ENCODE assay signal across 17 mouse cellular contexts in the genomic region with DNA sequence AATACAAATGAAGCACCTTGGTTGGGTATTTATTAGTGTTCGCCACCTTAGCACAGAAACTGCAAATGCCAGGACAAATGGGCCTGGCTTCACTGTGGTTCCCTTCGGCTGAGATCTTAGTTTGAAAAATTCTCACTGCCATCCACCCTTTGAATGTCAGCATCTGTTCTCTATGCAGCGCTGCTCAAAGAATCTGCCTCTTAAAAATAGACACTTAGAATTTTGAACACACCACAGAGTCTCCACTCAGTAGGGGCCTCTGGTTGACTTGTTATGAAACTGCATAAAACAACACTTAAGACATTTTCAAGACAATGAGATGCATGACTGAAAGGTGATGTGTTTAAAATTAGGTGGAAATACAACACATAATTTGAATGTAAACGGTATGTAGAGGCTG.
"Had no signal": no experiment of that assay in that cellular context is flagged by ENCODE, and none has a peak within 500 bp of the region (broad histone marks: within the 10 kb centered on the region; RNA-seq: fewer than 3 reads in every experiment).

No protein-coding gene starts in this region.

- H3K4me2 ChIP-seq: lung, embryonic 15.5 days; midbrain, embryonic 11.5 days; midbrain, embryonic 13.5 days; neural tube, embryonic 12.5 days had no signal

- H3K9ac ChIP-seq: liver, postnatal 0 days; lung, embryonic 15.5 days; midbrain, embryonic 13.5 days; neural tube, embryonic 12.5 days had no signal

- H3K9me3 ChIP-seq: lung, embryonic 15.5 days; megakaryocyte, embryonic 14.5 days; midbrain, embryonic 13.5 days; neural tube, embryonic 12.5 days had no signal

- H3K27me3 ChIP-seq: lung, embryonic 15.5 days; megakaryocyte, embryonic 14.5 days; midbrain, embryonic 13.5 days; neural tube, embryonic 12.5 days had no signal

- H3K4me3 ChIP-seq: lung, embryonic 15.5 days; megakaryocyte, embryonic 14.5 days; midbrain, embryonic 13.5 days; neural tube, embryonic 12.5 days had no signal

- H3K4me1 ChIP-seq: lung, embryonic 15.5 days; megakaryocyte, embryonic 14.5 days; midbrain, embryonic 13.5 days; neural tube, embryonic 12.5 days had no signal

- H3K27ac ChIP-seq: lung, embryonic 15.5 days; macrophage; midbrain, embryonic 13.5 days; neural tube, embryonic 12.5 days had no signal

- ATAC-seq: liver, postnatal 0 days; lung, postnatal 0 days; midbrain, embryonic 13.5 days had no signal

- DNase-seq: liver, postnatal 0 days; lung, adult 2 months; lung, postnatal 14 days; lung, postnatal 36 days; right cerebral cortex, postnatal 25 days; right cerebral cortex, postnatal 4 days; spleen, adult 18-20 months; thymus, adult 18-20 months; thymus, postnatal 14 days; thymus, postnatal 36 days had no signal

- H3K36me3 ChIP-seq: lung, embryonic 15.5 days; midbrain, embryonic 13.5 days; neural tube, embryonic 12.5 days had no signal
